8 mouse cellular contexts compared by ENCODE assay signal in the genomic region with DNA sequence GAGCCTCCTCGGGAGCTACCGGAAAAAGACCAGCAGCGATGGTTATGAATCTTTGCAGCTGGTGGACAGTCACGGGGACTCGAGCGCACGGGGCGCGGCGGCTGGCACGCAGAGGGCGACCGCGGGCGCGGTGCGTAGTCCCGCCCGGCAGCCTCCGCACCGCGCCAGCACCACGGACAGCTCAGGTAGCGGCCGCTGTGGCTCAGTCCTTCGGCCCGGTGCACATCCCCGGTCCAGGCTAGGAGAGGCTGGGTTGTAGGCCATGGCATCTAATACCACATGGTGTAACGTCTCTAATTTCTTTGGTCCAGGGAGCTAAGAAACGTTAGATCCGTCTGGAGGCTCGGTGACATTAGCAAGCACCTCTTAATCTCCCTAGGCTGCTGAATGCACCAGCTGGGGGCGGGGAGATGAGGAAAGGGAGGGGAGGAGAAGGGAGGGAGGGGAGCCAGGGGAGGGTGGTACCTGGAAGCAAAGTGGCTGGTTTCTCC. TPM values are rescaled to one million over a fixed set of nuclear protein-coding genes. Genes with fewer than 3 reads are reported as not detected.
DNase-seq lines count a peak whose midpoint lies in the region; ATAC-seq lines count a peak whose summit lies in the region.

No protein-coding gene starts in this region.

- under 1% methylated on average over 33 of the region's 33 CpGs for WGBS in heart, embryonic 11.5 days (ENCODE audit: insufficient replicate concordance)
- under 1% methylated on average over 33 of the region's 33 CpGs for WGBS in kidney, embryonic 15.5 days

- H3K4me2 ChIP-seq in heart, embryonic 11.5 days, result peak overlapping the region; percentile 69
- peak overlapping the region; percentile 75 for H3K4me2 ChIP-seq in kidney, embryonic 15.5 days

- ATAC-seq in heart, embryonic 11.5 days (replicated peaks; ENCODE audit: insufficient number of reproducible peaks, low FRiP score, low TSS enrichment), result peak; percentile 76
- peak; percentile 95 for ATAC-seq in kidney, embryonic 15.5 days (replicated peaks; ENCODE audit: low FRiP score)

- no peaks in the 10 kb centered on the region for H3K9me3 ChIP-seq in heart, embryonic 11.5 days (replicated peaks; ENCODE audit: control insufficient read depth, low read length)
- no peaks in the 10 kb centered on the region for H3K9me3 ChIP-seq in kidney, embryonic 15.5 days (replicated peaks)

- H3K4me1 ChIP-seq in heart, embryonic 11.5 days (ENCODE audit: control insufficient read depth, insufficient read depth, low read length), result no peaks in the 10 kb centered on the region
- peaks cover 14% of the 10 kb centered on the region for H3K4me1 ChIP-seq in kidney, embryonic 15.5 days

- H3K9ac ChIP-seq in heart, embryonic 11.5 days (ENCODE audit: low read depth, low read length), result no peak overlapping the region
- no peak overlapping the region for H3K9ac ChIP-seq in kidney, embryonic 15.5 days

- H3K4me3 ChIP-seq in heart, embryonic 11.5 days (ENCODE audit: low read depth, low read length), result peak overlapping the region; percentile 30
- peak overlapping the region; percentile 40 for H3K4me3 ChIP-seq in kidney, embryonic 15.5 days (replicated peaks)

- intact Hi-C loops in left cerebral cortex, postnatal 4 days (cut with DNase I), result no loop called here

- peaks cover 30% of the 10 kb centered on the region for H3K27me3 ChIP-seq in heart, embryonic 11.5 days (ENCODE audit: control insufficient read depth, insufficient read depth, low read length)
- peaks cover 40% of the 10 kb centered on the region for H3K27me3 ChIP-seq in kidney, embryonic 15.5 days

- no peak overlapping the region for H3K27ac ChIP-seq in heart, embryonic 11.5 days (ENCODE audit: low read depth, low read length)
- H3K27ac ChIP-seq in kidney, embryonic 15.5 days, result no peak overlapping the region

- peak; percentile 67 for DNase-seq in left cerebral cortex, postnatal 4 days
- DNase-seq in left cerebral cortex, adult 8-10 months (ENCODE audit: low spot score in 2 of 2), result no peak
- DNase-seq in cerebellum, postnatal 36 days, result peak; percentile 51
- peak; percentile 19 for DNase-seq in lung, postnatal 36 days
- DNase-seq in retina, postnatal 1 day, result peak; percentile 83
- DNase-seq in natural killer cell, adult 2 months (ENCODE audit: low spot score in 2 of 2), result no peak

- H3K36me3 ChIP-seq in heart, embryonic 11.5 days (ENCODE audit: control insufficient read depth, insufficient read depth, low read length), result no peaks in the 10 kb centered on the region
- H3K36me3 ChIP-seq in kidney, embryonic 15.5 days, result no peaks in the 10 kb centered on the region

RNA-seq across cellular contexts. Expression of a gene that starts 54.3 kb away (rescaled TPM):
- 100 to 1,000 TPM; 176 to 180 TPM for total RNA-seq in left cerebral cortex, postnatal 4 days (2021)
- total RNA-seq in left cerebral cortex, adult 8-10 months (2022), result 100 to 1,000 TPM; 274 to 346 (median 317) TPM
- polyA plus RNA-seq in heart, embryonic 11.5 days (2014; fragmentation: Nextera tagmentation; extraction: Ambion mirVana), result 0.21 and 0.27 TPM in 2 replicates
- polyA plus RNA-seq in kidney, embryonic 15.5 days (2015; fragmentation: Nextera tagmentation; extraction: Ambion mirVana), result 1.0 and 1.2 TPM in 2 replicates

Comparison
In these comparisons a context has a peak if more than half of its experiments do, and no peak if none do; other contexts are left out.
1. DNase-seq: peak in left cerebral cortex, postnatal 4 days (single experiment), cerebellum, postnatal 36 days (2 of 2), lung, postnatal 36 days (single experiment) and retina, postnatal 1 day (single experiment); none in left cerebral cortex, adult 8-10 months (0 of 2) and natural killer cell, adult 2 months (0 of 2).